Mouse (Mus musculus): ENCODE measurements around the gene Pde6d.

- TF ChIP-seq CTCF (conservative IDR thresholded peaks at IDR 0.05; ENCODE audit: low read length) = no peak
- TF ChIP-seq POU5F1 (IDR thresholded peaks at IDR 0.05; ENCODE audit: borderline replicate concordance, low read length) = no peak
- no peak for TF ChIP-seq NANOG (IDR thresholded peaks at IDR 0.05; ENCODE audit: borderline replicate concordance, low read length)
Measured at GRCm38 (mm10) chr1:86507866-86508265, 74.6 kb downstream of the Pde6d start.
